Mouse (Mus musculus) kidney, adult 8-10 months (tissue): ENCODE measurements at regions not wholly inside any gene's neighbourhood (a gene's known extent, or its start where the extent isn't known, plus 50 kb on each side); places are given as distances from the start of the nearest gene placed in this dataset.

Experiments
- DNase-seq, 2 experiments: peaks; one replicate each; pipeline ENCODE4 v3.0.0; 2022

- DNase-seq, result no peak
These were observed 76.5 kb upstream of the P2ry1 start for GRCm38 (mm10) chr3:60926024-60926547.

GRCm38 (mm10) chr3:60928910-60929309 lies 73.7 kb upstream of the P2ry1 start:
- no peak for DNase-seq

- no peak for DNase-seq
These were observed 68.1 kb upstream of the P2ry1 start for GRCm38 (mm10) chr3:60934492-60934891.

GRCm38 (mm10) chr3:60941451-60941850 lies 61.1 kb upstream of the P2ry1 start:
- no peak for DNase-seq

GRCm38 (mm10) chr3:60948897-60949296 lies 53.7 kb upstream of the P2ry1 start:
- DNase-seq, result no peak
